Mouse (Mus musculus): Measurements from ENCODE around the gene B020031M17Rik. TPM values are rescaled to one million over a fixed set of nuclear protein-coding genes. Genes with fewer than 3 reads are reported as not detected.

The B020031M17Rik gene
- total RNA-seq, 2 experiments from 2014 or later = not detected

Other genes with a start within 250 kb of the B020031M17Rik start
- gene Nim1k, start 194.9 kb downstream of the B020031M17Rik start, total RNA-seq (2021) = 1 to 10 TPM; 1.3 to 1.6 TPM
- gene Zfp131, start 159.9 kb downstream of the B020031M17Rik start, total RNA-seq (2021) = 10 to 100 TPM; 19.4 to 20.5 TPM
- not detected for gene AF067063, start 120.6 kb downstream of the B020031M17Rik start, total RNA-seq (2021)
- gene D13Ertd608e, start 114.8 kb downstream of the B020031M17Rik start, total RNA-seq (2021) = not detected
- gene Tcstv1, start 56.0 kb downstream of the B020031M17Rik start, total RNA-seq (2021) = not detected
- not detected for gene Gm21761, start 21.5 kb downstream of the B020031M17Rik start, total RNA-seq (2021)
- gene Gm36079, start 76.2 kb upstream of the B020031M17Rik start, total RNA-seq (2021) = not detected
- under 1 TPM; 0.14 to 0.25 TPM for gene Gm21188, start 101.4 kb upstream of the B020031M17Rik start, total RNA-seq (2021)
- gene Gm20767, start 189.4 kb upstream of the B020031M17Rik start, total RNA-seq (2021) = not detected
- gene Gm21818, start 221.6 kb upstream of the B020031M17Rik start, total RNA-seq (2021) = not detected

Measured in gastrocnemius, adult 18-20 months (tissue).